Mouse (Mus musculus) midbrain, embryonic 16.5 days (tissue): ENCODE data around the gene Arhgap31. TPM values are rescaled to one million over a fixed set of nuclear protein-coding genes. Genes with fewer than 3 reads are reported as not detected.
"Not testable (repeated sequence)": the region's sequence is repeated elsewhere in the genome, so short reads cannot be mapped to it uniquely, and the experiment has no call there.

Experiments
- ATAC-seq: fragments of 200-750 bp; cut with Nextera tagmentation; 2 replicates; pipeline ENCODE4 v1.8.0; 2017; ENCODE audit warnings: moderate TSS enrichment
- H3K27ac ChIP-seq: fragments of 300-500 bp; sonication (generic); 2 replicates; pipeline ENCODE4 v1.5.1; 2014; ENCODE audit warnings: mild to moderate bottlenecking, low read length, mixed read lengths
- H3K27me3 ChIP-seq: fragments of 300-500 bp; sonication (generic); 2 replicates; pipeline ENCODE4 v1.6.1; 2014; ENCODE audit warnings: low read depth, low read length, mixed read lengths; ENCODE audit not compliant: control insufficient read depth, insufficient read depth
- H3K36me3 ChIP-seq: fragments of 300-500 bp; sonication (generic); 2 replicates; pipeline ENCODE4 v1.6.1; 2014; ENCODE audit warnings: mild to moderate bottlenecking, low read length, moderate library complexity, mixed read lengths; ENCODE audit not compliant: control insufficient read depth, insufficient read depth
- H3K4me1 ChIP-seq: fragments of 300-500 bp; sonication (generic); 2 replicates; pipeline ENCODE4 v1.6.1; 2014; ENCODE audit warnings: mild to moderate bottlenecking, low read length, mixed read lengths; ENCODE audit not compliant: control insufficient read depth, insufficient read depth
- H3K4me2 ChIP-seq: fragments of 300-500 bp; sonication (generic); 2 replicates; pipeline ENCODE4 v1.6.1; 2014; ENCODE audit warnings: mild to moderate bottlenecking, low read length, mixed read lengths
- H3K4me3 ChIP-seq: fragments of 300-500 bp; sonication (generic); 2 replicates; pipeline ENCODE4 v1.5.1; 2014; ENCODE audit warnings: low read depth, mild to moderate bottlenecking, low read length, moderate library complexity, mixed read lengths
- H3K9ac ChIP-seq: fragments of 300-500 bp; sonication (generic); 2 replicates; pipeline ENCODE4 v1.6.1; 2014; ENCODE audit warnings: low read depth, low read length, mixed read lengths
- H3K9me3 ChIP-seq: fragments of 300-500 bp; sonication (generic); replicated peaks from 2 replicates; pipeline ENCODE4 v1.6.1; 2014; ENCODE audit warnings: mild to moderate bottlenecking, low read length, mixed read lengths; ENCODE audit not compliant: control insufficient read depth, poor library complexity, severe bottlenecking
- WGBS: fragments of 180-500 bp; shearing (Covaris S2); extraction: QIAGEN DNeasy Blood & Tissue Kit; methylation state at CpG from one replicate; pipeline ENCODE4 v1.1.7; 2014; 5-methylcytosine and 5-hydroxymethylcytosine counted together
- polyA plus RNA-seq: library from polyadenylated mRNA; unstranded; fragments of >200 nt; fragmentation: Nextera tagmentation; extraction: Ambion mirVana; gene quantifications from 2 replicates; pipeline ENCODE4 v1.2.1, GENCODE M21; 2015

Arhgap31 gene
- polyA plus RNA-seq, 1 experiment from 2014 or later, result 3.7 TPM

GRCm38 (mm10) chr16:38679431-38680021, 33.5 kb downstream of the Arhgap31 start:
- 60% methylated on average over 12 of the region's 12 CpGs for WGBS
- Histone ChIP-seq H3K9ac (no peak overlapping the region), H3K4me1 (no peaks in the 10 kb centered on the region), H3K36me3 (no peaks in the 10 kb centered on the region), H3K27ac (no peak overlapping the region), H3K9me3 (no peaks in the 10 kb centered on the region), H3K4me3 (no peak overlapping the region), H3K27me3 (no peaks in the 10 kb centered on the region), H3K4me2 (no peak overlapping the region)
- no peak for ATAC-seq

- Histone ChIP-seq H3K4me2 (no peak overlapping the region), H3K27ac (no peak overlapping the region), H3K4me1 (0 out of 2 replicates have a peak, but pooled peaks cover under 1% of the 10 kb centered on the region), H3K9me3 (no peaks in the 10 kb centered on the region), H3K27me3 (no peaks in the 10 kb centered on the region), H3K4me3 (no peak overlapping the region), H3K9ac (no peak overlapping the region), H3K36me3 (no peaks in the 10 kb centered on the region)
- 90% methylated on average over 8 of the region's 8 CpGs for WGBS
- ATAC-seq, result no peak
These were observed 34.2 kb downstream of the Arhgap31 start for GRCm38 (mm10) chr16:38678853-38679252.

GRCm38 (mm10) chr16:38677941-38678340, 35.1 kb downstream of the Arhgap31 start:
- not testable (repeated sequence) for H3K27me3 ChIP-seq, H3K9ac ChIP-seq, H3K4me3 ChIP-seq, H3K27ac ChIP-seq, H3K4me1 ChIP-seq, ATAC-seq, H3K4me2 ChIP-seq, H3K9me3 ChIP-seq, H3K36me3 ChIP-seq
- WGBS, result 81% methylated on average over 2 of the region's 2 CpGs

GRCm38 (mm10) chr16:38677171-38677570, 35.9 kb downstream of the Arhgap31 start:
- Histone ChIP-seq H3K4me2 (no peak overlapping the region), H3K9me3 (no peaks in the 10 kb centered on the region), H3K27me3 (no peaks in the 10 kb centered on the region), H3K4me3 (no peak overlapping the region), H3K9ac (no peak overlapping the region), H3K27ac (no peak overlapping the region), H3K4me1 (peaks cover 7% of the 10 kb centered on the region), H3K36me3 (no peaks in the 10 kb centered on the region)
- no peak for ATAC-seq
- WGBS, result 95% methylated on average over 6 of the region's 6 CpGs

GRCm38 (mm10) chr16:38676647-38677046, 36.4 kb downstream of the Arhgap31 start:
- H3K9me3 ChIP-seq, result no peaks in the 10 kb centered on the region
- no peaks in the 10 kb centered on the region for H3K27me3 ChIP-seq
- H3K4me1 ChIP-seq, result peaks cover 7% of the 10 kb centered on the region
- WGBS, result 98% methylated on average over 4 of the region's 4 CpGs
- H3K9ac ChIP-seq, result no peak overlapping the region
- H3K4me2 ChIP-seq, result no peak overlapping the region
- no peak overlapping the region for H3K27ac ChIP-seq
- ATAC-seq, result no peak
- H3K36me3 ChIP-seq, result no peaks in the 10 kb centered on the region
- H3K4me3 ChIP-seq, result no peak overlapping the region

GRCm38 (mm10) chr16:38675600-38676335, 37.3 kb downstream of the Arhgap31 start:
- Histone ChIP-seq H3K9me3 (no peaks in the 10 kb centered on the region), H3K4me2 (no peak overlapping the region)
- WGBS, result 46% methylated on average over 9 of the region's 9 CpGs

GRCm38 (mm10) chr16:38674891-38675290, 38.2 kb downstream of the Arhgap31 start:
- WGBS, result 92% methylated on average over 11 of the region's 11 CpGs

More at GRCm38 (mm10) chr16:38675600-38676335, 37.3 kb downstream of the Arhgap31 start:
- H3K27me3 ChIP-seq, result no peaks in the 10 kb centered on the region
- H3K9ac ChIP-seq, result no peak overlapping the region
- no peak overlapping the region for H3K4me3 ChIP-seq
- H3K36me3 ChIP-seq, result no peaks in the 10 kb centered on the region
- no peak for ATAC-seq
- peaks cover 7% of the 10 kb centered on the region for H3K4me1 ChIP-seq
- H3K27ac ChIP-seq, result no peak overlapping the region

GRCm38 (mm10) chr16:38673511-38673910, 39.6 kb downstream of the Arhgap31 start:
- Histone ChIP-seq H3K9me3 (no peaks in the 10 kb centered on the region), H3K36me3 (no peaks in the 10 kb centered on the region), H3K4me1 (peaks cover 7% of the 10 kb centered on the region), H3K9ac (no peak overlapping the region), H3K27ac (peak overlapping the region; percentile 54; the same call in 1 of the 2 replicates), H3K4me3 (no peak overlapping the region), H3K4me2 (no peak overlapping the region), H3K27me3 (no peaks in the 10 kb centered on the region)
- 32% methylated on average over 15 of the region's 15 CpGs for WGBS
- peak; percentile 93 for ATAC-seq

More at GRCm38 (mm10) chr16:38674891-38675290, 38.2 kb downstream of the Arhgap31 start:
- H3K36me3 ChIP-seq, result no peaks in the 10 kb centered on the region
- H3K9me3 ChIP-seq, result no peaks in the 10 kb centered on the region
- H3K9ac ChIP-seq, result no peak overlapping the region
- ATAC-seq, result no peak
- H3K4me3 ChIP-seq, result no peak overlapping the region
- H3K4me1 ChIP-seq, result peaks cover 7% of the 10 kb centered on the region
- no peak overlapping the region for H3K27ac ChIP-seq
- H3K27me3 ChIP-seq, result no peaks in the 10 kb centered on the region
- no peak overlapping the region for H3K4me2 ChIP-seq

- 94% methylated on average over 7 of the region's 7 CpGs for WGBS
- Histone ChIP-seq H3K4me1 (peaks cover 7% of the 10 kb centered on the region), H3K27me3 (no peaks in the 10 kb centered on the region), H3K36me3 (no peaks in the 10 kb centered on the region), H3K27ac (peak overlapping the region; percentile 54; the same call in 1 of the 2 replicates), H3K9ac (no peak overlapping the region), H3K4me2 (no peak overlapping the region), H3K4me3 (no peak overlapping the region), H3K9me3 (no peaks in the 10 kb centered on the region)
- no peak for ATAC-seq
These were observed 40.1 kb downstream of the Arhgap31 start for GRCm38 (mm10) chr16:38672947-38673346.
